Mouse (Mus musculus) thymus, adult 18-20 months (tissue): ENCODE results near the gene Actl9.

ENCODE experiments used
- DNase-seq, 2 experiments: peaks; one replicate each; pipeline ENCODE4 v3.0.0; 2022; ENCODE audit warnings: mixed read lengths in 2 of 2

Gene Actl9

DNA sequence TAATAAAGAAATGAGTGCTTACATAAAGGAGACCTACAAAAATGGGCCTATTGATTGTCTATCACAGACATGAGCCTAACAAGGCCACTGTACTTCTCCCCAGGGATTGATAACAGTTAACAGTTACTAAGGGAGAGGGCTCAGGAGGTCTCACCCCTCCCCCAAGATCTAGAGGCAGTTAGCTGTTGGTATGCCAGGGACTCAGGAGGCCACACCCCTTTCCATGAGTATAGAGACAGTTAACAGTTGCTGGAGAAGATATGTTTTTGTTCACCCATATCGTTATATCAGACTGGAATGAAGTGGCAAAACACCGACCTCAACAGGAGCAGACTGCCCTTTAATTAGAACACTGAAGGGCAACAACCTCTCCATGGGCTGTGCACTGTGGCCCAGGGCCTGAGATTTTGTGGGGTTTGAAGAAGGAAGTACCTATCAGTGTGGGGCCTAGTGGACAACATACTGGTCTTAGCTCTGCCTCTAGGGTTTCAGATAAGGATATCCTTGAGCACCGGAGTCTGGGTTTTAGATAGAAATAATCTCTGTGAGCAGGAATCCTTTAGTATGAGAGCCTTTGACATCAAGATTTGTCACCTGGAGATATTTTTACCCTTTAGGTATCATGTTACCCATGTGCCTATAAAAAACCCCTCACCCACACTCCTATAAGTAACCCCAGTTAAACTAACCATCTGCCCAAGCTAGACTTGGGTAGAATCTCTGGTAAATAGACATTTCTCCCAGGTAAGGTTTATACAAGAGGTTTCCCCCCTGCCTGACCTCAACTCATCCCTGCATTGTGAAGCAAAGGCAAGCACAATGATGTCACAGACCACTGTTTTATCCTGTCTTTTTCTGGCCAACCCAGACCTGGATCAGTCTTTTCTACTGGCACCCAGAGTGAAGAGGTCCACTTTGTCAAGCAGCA is at the start of gene Actl9:
Gene Actl9, plus strand, starts transcription at position 878 of the 928 bp plus-strand sequence.
- no peak for DNase-seq

DNA sequence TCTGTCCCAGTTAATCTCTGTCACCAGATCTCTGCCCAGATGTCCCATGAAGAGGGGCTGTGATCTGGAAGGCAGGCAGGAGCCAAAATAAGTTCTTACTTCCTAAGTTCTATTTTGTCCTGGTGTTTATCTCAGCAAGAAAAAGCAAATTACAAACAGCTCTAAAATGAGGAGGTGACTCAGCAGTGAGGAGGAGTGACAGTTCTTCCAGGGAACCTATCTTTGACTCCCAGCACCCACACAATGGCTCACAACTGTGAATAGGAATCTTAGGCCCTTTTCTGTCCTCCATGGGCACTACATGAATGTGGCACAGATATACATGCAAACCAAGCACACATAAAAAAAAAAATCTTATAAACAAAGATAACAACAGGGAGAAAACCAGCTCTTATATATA is 47.0 kb upstream of the Actl9 start:
- DNase-seq: no peak

DNA sequence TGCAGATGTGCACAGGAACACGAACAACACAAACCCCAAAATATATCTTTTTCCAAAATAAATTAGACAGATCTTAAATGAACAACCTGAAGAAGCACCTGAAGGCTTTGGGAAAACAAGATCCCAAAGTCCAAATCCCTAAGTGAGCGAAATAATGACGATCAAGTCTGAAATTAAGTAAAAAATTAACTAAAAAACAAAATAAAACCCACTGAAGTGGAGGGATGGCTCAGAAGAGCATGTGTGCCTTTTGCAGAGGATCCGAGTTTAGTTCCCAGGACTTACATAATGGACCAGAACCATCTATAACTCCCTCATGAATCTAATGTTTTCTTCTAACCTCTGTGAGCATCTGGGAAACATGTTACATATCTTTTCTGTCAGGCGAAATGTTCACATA is 40.4 kb upstream of the Actl9 start:
- DNase-seq: no peak

DNA sequence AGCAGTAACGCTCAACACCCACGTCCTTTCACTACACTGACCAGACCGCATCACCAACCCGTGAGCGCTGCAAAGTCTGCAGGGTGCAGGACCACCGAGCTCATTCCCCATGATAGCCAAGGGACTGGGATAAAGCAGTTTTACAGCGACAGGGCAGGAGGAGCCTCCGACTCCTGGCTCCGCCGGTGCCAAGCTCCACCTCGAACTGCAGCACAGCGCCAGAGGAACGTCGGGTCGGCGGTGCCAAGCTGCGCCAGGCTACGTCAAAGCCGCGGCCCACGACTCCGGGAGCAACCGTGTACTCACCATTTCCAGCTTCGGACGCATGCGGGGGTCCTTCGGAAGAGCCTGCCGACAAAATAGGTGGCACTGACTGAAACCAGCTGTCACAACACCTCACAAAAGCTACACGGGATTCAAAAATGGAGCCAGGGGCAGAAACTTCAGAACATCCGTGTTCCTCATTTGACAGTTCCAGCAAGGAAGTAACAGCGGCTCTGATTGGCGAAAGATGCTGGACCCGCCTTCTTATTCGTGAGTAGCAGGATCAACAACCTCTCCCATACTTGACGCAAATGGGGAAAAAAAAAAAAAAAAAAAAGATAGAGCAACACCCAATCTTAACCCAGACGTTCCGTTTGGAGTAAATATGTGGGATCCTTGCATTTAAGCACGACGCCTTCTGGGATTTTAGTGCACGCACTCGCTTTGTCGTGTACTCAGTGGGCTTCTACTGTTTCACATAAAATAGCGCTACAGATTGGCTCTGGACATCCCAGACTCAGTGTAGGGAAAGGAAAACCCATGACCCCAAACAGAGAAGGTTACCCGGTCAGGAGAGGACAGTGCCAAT is 38.3 kb upstream of the Actl9 start, which contains the start of gene Zfp101:
Gene Zfp101, minus strand, starts transcription at position 460 of the 853 bp plus-strand sequence.
- peak; percentile 66 to 81 for DNase-seq

DNA sequence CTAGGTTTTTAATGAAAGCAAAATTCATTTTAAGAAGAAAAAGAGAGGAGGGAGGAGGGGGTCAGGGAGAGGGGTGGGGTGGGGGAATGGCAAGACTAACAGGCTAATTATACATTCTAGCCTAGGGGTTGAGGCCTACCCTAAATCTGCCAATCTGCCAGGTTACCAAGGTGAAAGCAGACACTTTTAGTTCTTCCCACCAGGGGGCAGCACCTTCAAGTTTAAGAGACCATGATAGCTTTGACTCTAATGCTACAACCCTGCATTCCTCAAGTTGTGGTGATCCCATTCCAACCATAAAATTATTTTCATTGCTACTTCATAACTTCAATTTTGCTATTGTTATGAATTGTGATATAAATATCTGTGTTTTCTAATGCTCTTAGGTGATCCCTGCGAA is 6.5 kb downstream of the Actl9 start:
- DNase-seq: peak; percentile 27 to 53

DNA sequence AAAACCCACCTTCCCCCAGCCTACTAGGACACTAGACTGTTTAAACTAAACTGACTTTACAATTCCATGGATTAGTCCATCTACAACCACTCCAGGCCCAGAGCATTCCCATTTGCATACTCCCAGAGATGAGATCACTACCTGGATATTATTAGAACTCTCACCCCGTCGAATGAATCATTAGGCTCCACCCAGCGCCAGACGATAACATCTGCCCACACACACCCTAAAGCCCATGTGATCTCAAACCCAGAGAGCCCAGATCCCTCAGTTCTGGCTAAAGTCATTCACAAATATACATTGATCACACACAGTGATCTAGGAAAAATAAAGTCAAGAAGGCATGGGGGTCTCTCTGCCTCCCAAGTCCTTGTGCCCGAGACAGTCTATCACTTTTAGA is 7.2 kb downstream of the Actl9 start:
- DNase-seq: no peak

DNA sequence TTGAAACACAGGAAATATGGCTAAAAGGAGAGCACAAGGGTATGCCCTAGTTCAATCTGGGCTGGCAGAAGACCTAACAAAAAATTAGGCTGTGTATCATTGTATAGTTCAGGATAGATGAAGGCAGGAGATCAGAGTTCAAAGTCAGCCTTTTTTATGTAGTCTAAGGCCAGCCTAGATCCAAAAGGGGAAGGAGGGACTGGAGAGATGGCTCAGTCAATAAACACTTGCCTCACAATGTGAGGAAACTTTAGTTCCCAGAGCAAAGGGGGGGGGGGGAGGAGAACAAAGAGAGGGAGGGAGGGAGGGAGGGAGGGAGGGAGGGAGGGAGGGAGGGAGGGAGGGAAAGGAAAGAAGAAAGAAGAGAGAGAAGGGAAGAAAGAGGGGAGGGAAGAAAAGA is 8.5 kb downstream of the Actl9 start:
- DNase-seq: no peak

DNA sequence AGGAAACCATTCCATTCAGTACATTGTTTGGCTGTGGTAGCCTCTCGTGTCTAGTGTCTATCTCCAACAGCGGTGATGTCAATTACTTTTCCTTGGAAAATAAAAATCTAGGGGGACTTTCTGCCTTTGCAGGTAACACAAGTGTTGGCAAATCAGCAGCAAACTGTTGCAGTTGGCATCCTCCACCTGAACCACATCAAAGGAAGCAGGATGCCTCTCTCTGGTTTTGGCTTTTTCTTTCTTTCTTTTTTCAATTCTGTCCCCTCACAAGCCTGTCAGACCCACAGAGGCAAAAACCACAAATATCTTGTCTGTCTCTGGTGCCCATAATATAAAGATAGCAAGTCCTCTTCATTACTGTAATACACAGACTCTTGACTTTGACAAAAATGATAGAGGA is 23.9 kb downstream of the Actl9 start:
- DNase-seq: no peak

DNA sequence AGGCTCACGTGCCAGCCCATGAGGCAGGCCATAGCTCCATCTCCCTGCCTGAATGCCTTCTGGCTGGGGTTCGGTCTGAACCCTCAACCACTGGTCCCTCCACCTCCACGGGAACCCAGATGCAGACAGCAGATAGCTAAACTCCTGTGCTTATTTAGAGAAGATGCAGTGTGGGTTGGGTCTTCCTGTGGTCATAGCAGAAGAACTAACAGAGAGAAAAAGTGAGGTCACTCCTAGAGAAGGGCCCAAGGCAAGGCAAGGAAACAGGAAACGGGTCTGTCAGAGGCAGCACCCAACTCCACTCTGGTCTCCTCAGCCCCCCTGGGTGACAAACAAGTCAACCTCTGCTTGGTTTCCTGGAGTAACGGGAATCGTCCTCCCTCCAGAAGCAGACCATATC is 38.5 kb downstream of the Actl9 start:
- DNase-seq: no peak
